Mouse (Mus musculus): Measurements from ENCODE around the gene Ankrd1.
A peak's percentile ranks its signal among the peaks of the same experiment; 100 is the strongest.

Gene Ankrd1

DNA sequence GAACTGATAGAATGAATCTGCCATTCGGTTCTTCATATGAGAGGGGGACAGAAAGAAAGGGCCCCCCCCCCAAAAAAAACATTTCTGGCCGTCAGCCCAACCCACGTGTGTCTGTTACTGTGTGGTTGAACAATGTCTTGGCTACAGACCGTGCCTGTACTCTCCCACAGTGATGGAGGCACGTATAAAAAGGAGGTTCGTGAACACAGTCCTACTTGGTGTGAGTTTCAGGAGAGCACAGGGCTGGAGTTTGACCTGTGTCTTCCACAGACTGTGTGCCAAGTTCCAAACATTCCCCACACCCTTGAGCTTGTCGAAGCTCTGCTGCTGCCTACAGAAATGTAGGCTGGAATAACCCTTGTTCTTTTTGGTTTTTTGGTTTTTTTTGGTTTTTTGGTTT, 9.4 kb downstream of the Ankrd1 start:
- DNase-seq (ENCODE audit: low spot score in 2 of 2) = no peak

DNA sequence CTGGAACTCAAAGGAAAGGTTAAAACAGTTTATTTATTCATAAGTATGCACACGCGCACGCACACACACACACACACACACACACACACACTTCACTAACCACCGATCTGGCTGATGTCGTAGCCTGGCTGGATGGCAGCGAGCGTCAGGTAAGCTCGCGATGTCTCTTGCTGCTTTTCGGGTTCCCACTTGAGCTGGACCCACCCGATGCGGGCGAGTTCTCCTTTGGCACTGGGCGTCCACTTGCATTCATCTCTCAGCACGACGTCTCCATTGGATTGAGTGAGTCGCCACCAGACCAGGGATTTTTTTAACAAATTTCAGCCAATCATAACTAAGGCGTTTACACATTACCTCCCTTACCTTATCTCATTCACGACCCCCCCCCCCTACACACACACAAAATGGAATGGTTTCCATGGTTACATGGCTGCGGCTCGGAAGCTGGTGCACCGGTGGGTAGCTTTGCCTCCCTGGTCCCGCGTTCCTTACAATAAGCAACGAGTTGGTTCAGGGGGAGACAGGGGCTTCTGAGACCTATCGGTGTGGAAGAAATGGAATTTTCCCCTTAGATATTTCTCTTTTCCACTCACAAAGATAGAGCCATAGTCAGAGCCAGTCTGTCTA, 10.5 kb downstream of the Ankrd1 start:
- DNase-seq (ENCODE audit: low spot score in 2 of 2) = no peak

GRCm38 (mm10) chr19:36103909-36104308, 16.0 kb downstream of the Ankrd1 start:
- DNase-seq (ENCODE audit: low spot score in 2 of 2) = no peak

DNA sequence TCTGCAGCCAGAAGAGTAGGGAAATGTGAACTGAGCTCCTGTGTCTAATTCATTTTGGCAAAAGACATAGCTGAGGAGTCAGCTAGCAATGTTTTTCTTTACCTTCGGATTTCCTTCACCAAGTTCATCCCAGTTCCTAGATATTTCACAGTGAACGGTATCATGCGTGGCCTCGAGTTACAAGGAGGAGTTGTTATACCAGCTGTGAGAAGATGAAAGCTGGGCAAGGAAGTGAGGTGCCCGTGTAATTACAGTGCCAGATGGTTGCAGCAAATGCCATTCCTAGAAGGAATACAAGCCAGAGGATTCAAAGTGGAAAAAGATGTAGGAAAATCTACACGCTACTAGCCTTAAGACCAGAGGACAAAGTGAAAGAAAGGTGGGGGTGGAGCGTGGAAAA, 21.0 kb downstream of the Ankrd1 start:
- no peak for DNase-seq (ENCODE audit: low spot score in 2 of 2)

DNA sequence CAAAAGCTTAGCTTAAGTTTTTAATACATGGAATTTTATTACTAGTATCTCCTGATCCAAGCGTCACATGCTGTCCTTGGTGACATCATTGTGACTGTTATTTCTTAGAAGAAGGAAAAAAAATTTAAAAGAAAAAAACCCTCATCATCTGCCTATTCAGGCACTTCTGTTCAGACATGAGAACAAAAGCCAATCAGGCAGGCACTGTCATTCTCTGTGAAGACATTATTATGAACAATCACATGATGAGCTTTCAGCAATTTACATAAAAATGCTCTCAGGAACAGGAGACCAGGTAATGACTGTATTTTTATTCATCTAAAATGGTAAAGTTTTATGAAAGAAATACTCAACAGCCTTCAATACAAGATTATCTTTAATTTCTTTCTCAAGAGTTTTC, 21.6 kb downstream of the Ankrd1 start:
- DNase-seq (ENCODE audit: low spot score in 2 of 2) = no peak

GRCm38 (mm10) chr19:36097194-36097593, 22.7 kb downstream of the Ankrd1 start:
- DNase-seq (ENCODE audit: low spot score in 2 of 2) = no peak

DNA sequence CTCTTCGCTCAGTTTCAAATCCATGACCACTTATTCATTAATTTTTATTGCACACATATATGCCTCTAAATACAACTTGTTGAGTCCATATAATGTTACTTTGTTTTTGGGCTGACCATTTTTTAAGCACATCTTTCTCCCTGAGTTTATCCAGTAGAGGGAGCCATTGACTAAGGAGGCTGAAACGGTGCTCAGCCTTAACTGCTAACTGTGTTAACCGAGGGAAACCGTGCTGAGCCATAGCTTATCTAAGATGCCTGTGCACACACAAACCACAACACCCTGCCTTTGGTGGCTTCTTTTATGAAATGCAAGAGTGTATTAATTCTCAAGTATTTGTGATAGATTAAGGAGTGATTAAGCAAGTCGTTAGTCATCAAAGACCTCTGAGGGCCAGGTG, 29.1 kb downstream of the Ankrd1 start:
- DNase-seq (ENCODE audit: low spot score in 2 of 2) = no peak

GRCm38 (mm10) chr19:36083262-36084225, 36.4 kb downstream of the Ankrd1 start, which contains the start of gene Rpp30:
Gene Rpp30 (plus strand): TSS chr19:36083716.
- DNase-seq (ENCODE audit: low spot score in 2 of 2) = peak; percentile 55 to 83

DNA sequence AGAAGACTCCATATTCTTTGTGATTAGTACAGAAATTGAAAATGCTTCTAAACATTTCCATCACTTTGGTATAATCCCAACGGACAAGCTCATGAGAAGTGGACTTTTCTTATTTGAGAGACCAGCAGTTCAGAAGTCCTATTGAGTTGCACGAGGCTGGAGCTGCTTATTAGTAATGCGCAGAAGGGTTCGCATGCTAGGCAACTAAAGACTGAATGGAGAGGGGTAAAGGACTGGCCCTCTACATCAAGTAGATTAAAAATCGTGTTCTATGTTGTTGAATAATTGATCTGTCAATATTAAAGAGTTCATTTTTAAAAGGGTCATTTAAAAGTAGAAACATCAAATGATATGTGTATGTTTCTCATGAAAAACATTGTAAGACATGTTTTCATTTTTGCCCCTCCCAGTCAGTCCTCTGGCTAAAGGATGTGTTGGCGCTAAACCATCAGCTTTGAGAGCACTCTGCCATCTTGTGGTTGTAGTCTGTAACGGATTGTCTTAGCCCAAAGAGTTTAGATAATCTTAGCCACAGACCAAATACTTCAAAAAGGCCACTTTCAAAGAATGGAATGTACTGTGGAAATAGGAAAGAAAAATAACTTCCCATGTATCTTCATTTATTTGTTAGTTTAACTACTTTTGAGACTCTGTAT, 37.2 kb downstream of the Ankrd1 start:
- peak; percentile 1 to 21 for DNase-seq (ENCODE audit: low spot score in 2 of 2)

GRCm38 (mm10) chr19:36062801-36063529, 56.9 kb downstream of the Ankrd1 start:
- DNase-seq (ENCODE audit: low spot score in 2 of 2) = no peak
